Mouse (Mus musculus) neural tube, embryonic 12.5 days (tissue): ENCODE results near the gene Sema6c. TPM values are rescaled to one million over a fixed set of nuclear protein-coding genes. Genes with fewer than 3 reads are reported as not detected.
"Not testable (repeated sequence)": the region's sequence is repeated elsewhere in the genome, so short reads cannot be mapped to it uniquely, and the experiment has no call there.

Source experiments
- ATAC-seq: fragments of 200-750 bp; cut with Nextera tagmentation; 2 replicates; pipeline ENCODE4 v1.8.0; 2017; ENCODE audit warnings: low read depth, mild to moderate bottlenecking, moderate TSS enrichment, moderate library complexity; ENCODE audit not compliant: low FRiP score
- H3K27ac ChIP-seq: fragments of 300-500 bp; sonication (generic); 2 replicates; pipeline ENCODE4 v1.5.1; 2016
- H3K27me3 ChIP-seq: fragments of 300-500 bp; sonication (generic); replicated peaks from 2 replicates; pipeline ENCODE4 v1.6.1; 2016; ENCODE audit warnings: mild to moderate bottlenecking
- H3K36me3 ChIP-seq: fragments of 300-500 bp; sonication (generic); 2 replicates; pipeline ENCODE4 v1.6.1; 2016; ENCODE audit warnings: mild to moderate bottlenecking
- H3K4me1 ChIP-seq: fragments of 300-500 bp; sonication (generic); 2 replicates; pipeline ENCODE4 v1.6.1; 2016
- H3K4me2 ChIP-seq: fragments of 300-500 bp; sonication (generic); replicated peaks from 2 replicates; pipeline ENCODE4 v1.6.1; 2016; ENCODE audit warnings: mild to moderate bottlenecking
- H3K4me3 ChIP-seq: fragments of 300-500 bp; sonication (generic); 2 replicates; pipeline ENCODE4 v1.5.1; 2016
- H3K9ac ChIP-seq: fragments of 300-500 bp; sonication (generic); 2 replicates; pipeline ENCODE4 v1.6.1; 2016; ENCODE audit warnings: mild to moderate bottlenecking
- H3K9me3 ChIP-seq: fragments of 300-500 bp; sonication (generic); 2 replicates; pipeline ENCODE4 v1.6.1; 2016; ENCODE audit warnings: mild to moderate bottlenecking
- WGBS: fragments of 180-500 bp; shearing (Covaris S2); methylation state at CpG from one replicate; pipeline ENCODE4 v1.1.7; 2016; 5-methylcytosine and 5-hydroxymethylcytosine counted together
- polyA plus RNA-seq: library from polyadenylated mRNA; unstranded; fragments of >200 nt; fragmentation: Nextera tagmentation; extraction: Ambion mirVana; gene quantifications from 2 replicates; pipeline ENCODE4 v1.2.1, GENCODE M21; 2016

The Sema6c gene
- polyA plus RNA-seq, 1 experiment from 2014 or later, result 65.2 TPM

GRCm38 (mm10) chr3:95199101-95199500 is 38.8 kb downstream of the Sema6c start:
- Histone ChIP-seq H3K27me3 (no peaks in the 10 kb centered on the region), H3K27ac (no peak overlapping the region), H3K9me3 (no peaks in the 10 kb centered on the region), H3K4me2 (no peak overlapping the region), H3K4me1 (no peaks in the 10 kb centered on the region), H3K36me3 (peaks cover 73% of the 10 kb centered on the region), H3K9ac (no peak overlapping the region), H3K4me3 (no peak overlapping the region)
- 83% methylated on average over 1 of the region's 1 CpGs for WGBS
- ATAC-seq, result no peak

- Histone ChIP-seq H3K27ac (no peak overlapping the region), H3K9me3 (no peaks in the 10 kb centered on the region), H3K4me3 (no peak overlapping the region), H3K36me3 (peaks cover 72% of the 10 kb centered on the region), H3K4me2 (no peak overlapping the region), H3K27me3 (no peaks in the 10 kb centered on the region), H3K4me1 (no peaks in the 10 kb centered on the region), H3K9ac (no peak overlapping the region)
- 91% methylated on average over 7 of the region's 7 CpGs for WGBS
- ATAC-seq, result no peak
These were observed 39.9 kb downstream of the Sema6c start for GRCm38 (mm10) chr3:95200132-95200531.

GRCm38 (mm10) chr3:95200562-95200961 is 40.3 kb downstream of the Sema6c start:
- peaks cover 73% of the 10 kb centered on the region for H3K36me3 ChIP-seq
- H3K4me2 ChIP-seq, result no peak overlapping the region
- H3K4me3 ChIP-seq, result no peak overlapping the region
- no peak overlapping the region for H3K9ac ChIP-seq
- H3K9me3 ChIP-seq, result no peaks in the 10 kb centered on the region
- no peaks in the 10 kb centered on the region for H3K4me1 ChIP-seq
- no peak for ATAC-seq
- no peaks in the 10 kb centered on the region for H3K27me3 ChIP-seq
- H3K27ac ChIP-seq, result no peak overlapping the region
- 80% methylated on average over 2 of the region's 2 CpGs for WGBS

- Histone ChIP-seq H3K27ac (no peak overlapping the region), H3K9me3 (no peaks in the 10 kb centered on the region), H3K4me2 (no peak overlapping the region), H3K4me1 (no peaks in the 10 kb centered on the region), H3K36me3 (peaks cover 69% of the 10 kb centered on the region), H3K27me3 (no peaks in the 10 kb centered on the region), H3K9ac (no peak overlapping the region), H3K4me3 (no peak overlapping the region)
- no peak for ATAC-seq
- WGBS, result 94% methylated on average over 6 of the region's 6 CpGs
These were observed 43.6 kb downstream of the Sema6c start for GRCm38 (mm10) chr3:95203880-95204279.

- Histone ChIP-seq H3K27me3 (no peaks in the 10 kb centered on the region), H3K4me3 (no peak overlapping the region), H3K4me1 (no peaks in the 10 kb centered on the region), H3K36me3 (peaks cover 41% of the 10 kb centered on the region), H3K27ac (no peak overlapping the region), H3K9me3 (no peaks in the 10 kb centered on the region), H3K4me2 (no peak overlapping the region), H3K9ac (no peak overlapping the region)
- 87% methylated on average over 4 of the region's 4 CpGs for WGBS
- no peak for ATAC-seq
These were observed 48.0 kb downstream of the Sema6c start for GRCm38 (mm10) chr3:95208286-95208685.

DNA sequence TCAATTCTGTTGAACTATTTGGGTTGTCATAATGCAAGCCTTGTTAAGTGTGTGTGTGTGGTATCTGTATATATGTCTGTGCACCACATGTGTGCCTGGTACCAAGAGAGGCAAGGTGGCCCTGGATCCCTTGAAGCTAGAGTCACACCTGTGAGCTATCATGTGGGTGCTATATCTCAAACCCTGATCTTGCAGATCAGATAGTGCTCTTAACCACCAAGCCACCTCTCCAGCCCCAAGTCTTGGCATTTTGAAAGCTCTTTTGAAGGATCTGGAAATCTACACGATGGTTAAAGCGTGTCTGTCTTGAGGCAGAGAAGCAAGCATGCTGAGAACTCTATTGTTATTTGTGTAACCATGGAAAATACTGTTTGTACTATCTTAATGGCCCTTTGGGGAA is 50.3 kb downstream of the Sema6c start:
- ATAC-seq, result no peak
- no peak overlapping the region for H3K27ac ChIP-seq
- WGBS, result 68% methylated on average over 2 of the region's 2 CpGs
- no peaks in the 10 kb centered on the region for H3K9me3 ChIP-seq
- no peak overlapping the region for H3K4me2 ChIP-seq
- peaks cover 31% of the 10 kb centered on the region for H3K36me3 ChIP-seq
- H3K27me3 ChIP-seq, result no peaks in the 10 kb centered on the region
- no peaks in the 10 kb centered on the region for H3K4me1 ChIP-seq
- H3K4me3 ChIP-seq, result no peak overlapping the region
- no peak overlapping the region for H3K9ac ChIP-seq

GRCm38 (mm10) chr3:95212889-95213608 is 52.8 kb downstream of the Sema6c start:
- 95% methylated on average over 8 of the region's 10 CpGs for WGBS
- H3K9me3 ChIP-seq, H3K4me3 ChIP-seq, H3K4me2 ChIP-seq, H3K27ac ChIP-seq, H3K4me1 ChIP-seq, ATAC-seq, H3K9ac ChIP-seq, H3K27me3 ChIP-seq: not testable (repeated sequence)
- H3K36me3 ChIP-seq, result peaks cover 19% of the 10 kb centered on the region

DNA sequence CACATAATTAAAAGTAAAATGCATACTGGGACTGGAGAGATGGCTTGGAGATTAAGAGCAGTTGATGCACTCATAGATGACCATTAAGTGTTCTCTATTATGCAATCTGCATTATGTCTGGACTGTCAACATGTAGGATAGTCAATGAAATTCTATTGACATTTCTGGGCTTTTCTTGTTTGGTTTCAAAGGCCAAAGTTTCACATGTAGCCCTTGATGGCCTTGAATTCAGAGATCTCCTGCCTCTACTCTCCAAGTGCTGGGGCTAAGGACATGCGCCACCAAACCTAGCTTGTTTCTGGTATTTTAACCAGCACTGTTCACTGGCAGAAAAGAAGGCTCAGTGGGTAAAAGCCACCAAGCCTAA is 53.3 kb downstream of the Sema6c start:
- peaks cover 10% of the 10 kb centered on the region; the same call in 1 of the 2 replicates for H3K4me1 ChIP-seq
- H3K4me2 ChIP-seq, result no peak overlapping the region
- 100% methylated on average over 1 of the region's 1 CpGs for WGBS
- H3K27ac ChIP-seq, result no peak overlapping the region
- no peaks in the 10 kb centered on the region for H3K27me3 ChIP-seq
- no peak overlapping the region for H3K4me3 ChIP-seq
- no peaks in the 10 kb centered on the region for H3K9me3 ChIP-seq
- H3K9ac ChIP-seq, result no peak overlapping the region
- no peak for ATAC-seq
- peaks cover 20% of the 10 kb centered on the region for H3K36me3 ChIP-seq

DNA sequence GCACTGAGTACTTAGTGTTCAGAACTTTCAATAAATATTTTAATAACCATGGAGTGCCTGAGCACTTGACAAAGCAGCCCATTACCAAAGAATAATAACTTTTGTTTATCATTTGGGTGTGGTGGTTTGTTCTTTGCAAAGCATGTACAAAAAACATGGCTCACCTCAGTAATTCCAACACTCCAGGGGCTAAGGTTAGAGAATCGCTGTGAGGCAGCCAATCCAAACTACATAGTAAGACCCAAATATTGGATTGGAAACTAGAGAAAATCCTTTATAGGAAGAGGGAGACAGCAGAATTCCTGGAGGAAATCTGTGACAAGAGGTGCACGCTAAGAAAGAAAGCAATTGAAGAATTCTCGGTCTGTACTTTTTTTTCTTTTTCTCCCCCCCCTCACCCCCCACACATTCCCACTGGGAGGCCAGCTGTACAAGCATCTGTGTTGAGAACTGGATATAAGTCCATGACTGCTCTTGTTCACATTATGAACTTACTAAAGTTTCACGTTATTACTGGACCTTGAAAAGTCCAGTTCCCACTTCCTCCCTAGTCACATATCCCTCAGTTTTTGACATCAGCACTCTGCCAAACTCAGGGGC is 56.5 kb downstream of the Sema6c start:
- 24% methylated on average over 4 of the region's 4 CpGs for WGBS
- peak overlapping the region; percentile 66 for H3K4me2 ChIP-seq
- no peak for ATAC-seq
- H3K36me3 ChIP-seq, result peaks cover 44% of the 10 kb centered on the region
- H3K4me3 ChIP-seq, result peak overlapping the region; percentile 69
- peaks cover 11% of the 10 kb centered on the region; the same call in 1 of the 2 replicates for H3K4me1 ChIP-seq
- no peaks in the 10 kb centered on the region for H3K9me3 ChIP-seq
- H3K27ac ChIP-seq, result peak overlapping the region; percentile 81
- H3K9ac ChIP-seq, result peak overlapping the region; percentile 86
- no peaks in the 10 kb centered on the region for H3K27me3 ChIP-seq

DNA sequence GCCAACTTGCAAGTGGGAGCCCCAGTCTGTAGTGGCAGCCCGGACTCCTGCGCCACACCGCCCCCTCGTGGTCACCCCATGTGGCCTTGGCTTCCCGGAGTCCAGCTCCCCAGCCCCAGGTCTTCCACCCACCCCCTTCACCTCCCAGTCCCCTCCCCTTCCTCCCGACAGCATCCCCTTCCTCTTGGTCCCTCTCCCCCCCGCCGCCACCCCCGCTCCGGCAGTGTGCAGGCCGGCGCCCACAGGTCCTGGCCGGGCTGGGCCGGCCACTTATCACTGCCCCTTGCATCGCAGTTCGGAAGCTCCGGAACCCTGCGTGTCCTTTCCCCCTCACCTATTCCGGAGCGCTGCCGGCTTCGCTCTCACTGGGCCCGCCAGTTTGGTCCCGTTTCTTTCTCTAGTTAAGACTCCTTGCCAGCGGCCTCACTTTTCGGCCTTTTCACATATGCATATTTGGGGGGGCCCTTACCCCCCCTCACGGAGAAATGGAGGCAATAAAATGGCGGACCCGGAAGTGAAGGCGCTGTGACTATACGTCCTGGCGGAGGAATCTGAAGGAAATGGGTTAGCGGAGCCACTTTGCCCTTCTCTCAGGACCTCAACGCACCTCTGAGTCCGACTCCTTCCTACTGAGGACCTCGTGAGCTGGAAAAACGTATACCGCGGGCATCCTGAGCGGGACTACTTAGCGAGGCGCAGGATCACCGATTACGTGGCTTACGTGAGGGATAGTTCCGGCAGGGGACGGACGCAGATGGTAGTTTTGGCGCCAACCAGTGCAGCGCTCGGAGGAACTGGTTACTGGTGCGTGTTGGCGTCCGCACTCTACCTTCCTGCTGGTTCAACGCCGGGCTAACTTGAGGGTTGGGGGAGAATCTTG is 57.2 kb downstream of the Sema6c start, which contains the start of gene Gabpb2:
Gene Gabpb2, minus strand, starts transcription at position 662 of the 880 bp plus-strand sequence.
- Histone ChIP-seq H3K4me3 (peak within 1 kb of the TSS; percentile 69), H3K4me2 (peak within 1 kb of the TSS; percentile 66), H3K27ac (peak within 1 kb of the TSS; percentile 81), H3K4me1 (peaks cover 11% of the 10 kb centered on the region; the same call in 1 of the 2 replicates), H3K9me3 (no peaks in the 10 kb centered on the region), H3K36me3 (peaks cover 49% of the 10 kb centered on the region), H3K27me3 (no peaks in the 10 kb centered on the region), H3K9ac (peak within 1 kb of the TSS; percentile 86)
- 1% methylated on average over 56 of the region's 56 CpGs for WGBS
- ATAC-seq, result peak; percentile 92

GRCm38 (mm10) chr3:95218466-95219137 is 58.3 kb downstream of the Sema6c start:
- H3K9ac ChIP-seq, result 0 out of 2 replicates have a peak overlapping the region, but pooled peaks have one; percentile 86
- H3K9me3 ChIP-seq, result no peaks in the 10 kb centered on the region
- H3K4me1 ChIP-seq, result peaks cover 11% of the 10 kb centered on the region; the same call in 1 of the 2 replicates
- ATAC-seq, result no peak
- WGBS, result 76% methylated on average over 6 of the region's 6 CpGs
- H3K4me3 ChIP-seq, result peak overlapping the region; percentile 69; the same call in 1 of the 2 replicates
- H3K36me3 ChIP-seq, result peaks cover 60% of the 10 kb centered on the region
- no peaks in the 10 kb centered on the region for H3K27me3 ChIP-seq
- H3K27ac ChIP-seq, result peak overlapping the region; percentile 81; the same call in 1 of the 2 replicates
- peak overlapping the region; percentile 66 for H3K4me2 ChIP-seq
